Mouse (Mus musculus) kidney, adult 9 months (tissue): ENCODE measurements around the gene Fxr2.
A peak's percentile ranks its signal among the peaks of the same experiment; 100 is the strongest.

Source experiments
- DNase-seq: peaks from one replicate; pipeline ENCODE4 v3.0.0; 2022

The Fxr2 gene

GRCm38 (mm10) chr11:69662213-69662966 is 29.6 kb downstream of the Fxr2 start, which contains the start of gene Mpdu1:
TSS of gene Mpdu1 (minus strand) at chr11:69662642.
- DNase-seq: peak; percentile 96

GRCm38 (mm10) chr11:69662967-69663671 is 30.3 kb downstream of the Fxr2 start:
- no peak for DNase-seq

- DNase-seq: no peak
Observed at GRCm38 (mm10) chr11:69663795-69664194, 31.0 kb downstream of the Fxr2 start.

GRCm38 (mm10) chr11:69664841-69665240 is 32.1 kb downstream of the Fxr2 start:
- DNase-seq: no peak

GRCm38 (mm10) chr11:69665457-69665960 is 32.7 kb downstream of the Fxr2 start:
- DNase-seq: no peak

- no peak for DNase-seq
Observed at GRCm38 (mm10) chr11:69665961-69666664, 33.3 kb downstream of the Fxr2 start, which contains the start of gene Cd68. TSS of gene Cd68 (minus strand) at chr11:69666153.

- no peak for DNase-seq
Observed at GRCm38 (mm10) chr11:69666665-69667005, 33.8 kb downstream of the Fxr2 start.

GRCm38 (mm10) chr11:69670786-69671725 is 38.3 kb downstream of the Fxr2 start:
- peak; percentile 95 for DNase-seq

GRCm38 (mm10) chr11:69671726-69672124 is 38.9 kb downstream of the Fxr2 start:
- no peak for DNase-seq

- peak; percentile 100 for DNase-seq
Observed at GRCm38 (mm10) chr11:69672211-69672706, 39.5 kb downstream of the Fxr2 start, which contains the start of gene Eif4a1. TSS of gene Eif4a1 (minus strand) at chr11:69672423.

GRCm38 (mm10) chr11:69679144-69679543 is 46.4 kb downstream of the Fxr2 start:
- DNase-seq: no peak

GRCm38 (mm10) chr11:69680136-69680855 is 47.5 kb downstream of the Fxr2 start:
- DNase-seq: no peak

GRCm38 (mm10) chr11:69681314-69682208 is 48.8 kb downstream of the Fxr2 start, which contains the start of gene Senp3:
TSS of gene Senp3 (minus strand) at chr11:69682084.
- peak; percentile 95 for DNase-seq

GRCm38 (mm10) chr11:69682209-69682839 is 49.5 kb downstream of the Fxr2 start:
- DNase-seq: no peak

GRCm38 (mm10) chr11:69682840-69683533 is 50.2 kb downstream of the Fxr2 start:
- DNase-seq: peak; percentile 93

- DNase-seq: no peak
Observed at GRCm38 (mm10) chr11:69683576-69683975, 50.8 kb downstream of the Fxr2 start.

- DNase-seq: peak; percentile 40
Observed at GRCm38 (mm10) chr11:69684128-69684745, 51.4 kb downstream of the Fxr2 start.

GRCm38 (mm10) chr11:69684936-69685335 is 52.1 kb downstream of the Fxr2 start:
- DNase-seq: no peak
